Mouse (Mus musculus) forebrain, embryonic 14.5 days (tissue): Measurements from ENCODE around the gene Aff3. TPM values are rescaled to one million over a fixed set of nuclear protein-coding genes. Genes with fewer than 3 reads are reported as not detected.

ENCODE experiments used
- ATAC-seq: fragments of 200-750 bp; cut with Nextera tagmentation; 2 replicates; pipeline ENCODE4 v1.8.0; 2017; ENCODE audit warnings: mild to moderate bottlenecking, moderate library complexity
- DNase-seq: peaks from one replicate; pipeline ENCODE4 v3.0.0-alpha.2; 2015; ENCODE audit warnings: low spot score
- H3K27ac ChIP-seq: fragments of 300-500 bp; sonication (generic); 2 replicates; pipeline ENCODE4 v1.5.1; 2014; ENCODE audit warnings: low read depth, mild to moderate bottlenecking, control low read depth, low read length, moderate library complexity
- H3K27me3 ChIP-seq: fragments of 300-500 bp; sonication (generic); replicated peaks from 2 replicates; pipeline ENCODE4 v1.6.1; 2014; ENCODE audit warnings: low read length, control low read depth, mixed read lengths; ENCODE audit not compliant: control insufficient read depth, insufficient read depth
- H3K36me3 ChIP-seq: fragments of 300-500 bp; sonication (generic); 2 replicates; pipeline ENCODE4 v1.6.1; 2014; ENCODE audit warnings: low read length, control low read depth; ENCODE audit not compliant: control insufficient read depth, insufficient read depth
- H3K4me1 ChIP-seq: fragments of 300-500 bp; sonication (generic); 2 replicates; pipeline ENCODE4 v1.6.1; 2014; ENCODE audit warnings: antibody characterized with exemption, low read length, control low read depth; ENCODE audit not compliant: control insufficient read depth, insufficient read depth
- H3K4me2 ChIP-seq: fragments of 300-500 bp; sonication (generic); 2 replicates; pipeline ENCODE4 v1.6.1; 2014; ENCODE audit warnings: mild to moderate bottlenecking, control low read depth, low read length
- H3K4me3 ChIP-seq: fragments of 300-500 bp; sonication (generic); 2 replicates; pipeline ENCODE4 v1.5.1; 2014; ENCODE audit warnings: low read depth, low read length, control low read depth
- H3K9ac ChIP-seq: fragments of 300-500 bp; sonication (generic); 2 replicates; pipeline ENCODE4 v1.6.1; 2014; ENCODE audit warnings: mild to moderate bottlenecking, low read length, control low read depth, moderate library complexity
- H3K9me3 ChIP-seq: fragments of 300-500 bp; sonication (generic); replicated peaks from 2 replicates; pipeline ENCODE4 v1.6.1; 2016; ENCODE audit warnings: low read length, control low read depth, mixed read lengths; ENCODE audit not compliant: control insufficient read depth
- WGBS: fragments of 180-500 bp; shearing (Covaris S2); extraction: QIAGEN DNeasy Blood & Tissue Kit; methylation state at CpG from one replicate; pipeline ENCODE4 v1.1.7; 2014; 5-methylcytosine and 5-hydroxymethylcytosine counted together
- polyA plus RNA-seq: library from polyadenylated mRNA; unstranded; fragments of >200 nt; fragmentation: Nextera tagmentation; extraction: Ambion mirVana; gene quantifications from 2 replicates; pipeline ENCODE4 v1.2.1, GENCODE M21; 2014

The Aff3 gene
- polyA plus RNA-seq, 1 experiment from 2014 or later = 15.5 TPM

- H3K27me3 ChIP-seq = no peaks in the 10 kb centered on the region
- no peaks in the 10 kb centered on the region for H3K9me3 ChIP-seq
- peaks cover 5% of the 10 kb centered on the region for H3K4me1 ChIP-seq
- H3K4me3 ChIP-seq = no peak overlapping the region
- H3K9ac ChIP-seq = no peak overlapping the region
- no peaks in the 10 kb centered on the region for H3K36me3 ChIP-seq
- WGBS = 78% methylated on average over 11 of the region's 11 CpGs
- H3K4me2 ChIP-seq = no peak overlapping the region
- H3K27ac ChIP-seq = no peak overlapping the region
- ATAC-seq (no peak), DNase-seq (no peak)
Observed at GRCm38 (mm10) chr1:38601802-38602508, 62.8 kb downstream of the Aff3 start.

- Histone ChIP-seq H3K27ac (no peak overlapping the region), H3K9ac (no peak overlapping the region)
Observed at GRCm38 (mm10) chr1:38595311-38595710, 69.4 kb downstream of the Aff3 start.

GRCm38 (mm10) chr1:38594766-38595165, 70.0 kb downstream of the Aff3 start:
- no peak overlapping the region for H3K27ac ChIP-seq
- no peaks in the 10 kb centered on the region for H3K9me3 ChIP-seq
- H3K36me3 ChIP-seq = peaks cover 4% of the 10 kb centered on the region; the same call in 1 of the 2 replicates
- H3K4me1 ChIP-seq = peaks cover 7% of the 10 kb centered on the region
- H3K4me2 ChIP-seq = no peak overlapping the region
- ATAC-seq (no peak), DNase-seq (no peak)
- H3K9ac ChIP-seq = no peak overlapping the region
- H3K4me3 ChIP-seq = no peak overlapping the region
- 79% methylated on average over 5 of the region's 5 CpGs for whole genome bisulfite sequencing
- H3K27me3 ChIP-seq = no peaks in the 10 kb centered on the region

More at GRCm38 (mm10) chr1:38595311-38595710, 69.4 kb downstream of the Aff3 start:
- Histone ChIP-seq H3K27me3 (no peaks in the 10 kb centered on the region), H3K4me3 (no peak overlapping the region), H3K9me3 (no peaks in the 10 kb centered on the region), H3K4me2 (no peak overlapping the region), H3K36me3 (peaks cover 4% of the 10 kb centered on the region; the same call in 1 of the 2 replicates), H3K4me1 (peaks cover 7% of the 10 kb centered on the region)
- 72% methylated on average over 3 of the region's 3 CpGs for WGBS
- no peak for DNase-seq
- no peak for ATAC-seq

- ATAC-seq (no peak), DNase-seq (no peak)
- Histone ChIP-seq H3K9ac (no peak overlapping the region), H3K36me3 (peaks cover 1% of the 10 kb centered on the region; the same call in 1 of the 2 replicates), H3K4me3 (no peak overlapping the region), H3K9me3 (no peaks in the 10 kb centered on the region), H3K4me2 (no peak overlapping the region), H3K27ac (no peak overlapping the region), H3K27me3 (no peaks in the 10 kb centered on the region), H3K4me1 (peaks cover 7% of the 10 kb centered on the region)
- WGBS = 83% methylated on average over 8 of the region's 8 CpGs
Observed at GRCm38 (mm10) chr1:38591194-38591593, 73.6 kb downstream of the Aff3 start.

- no peak for DNase-seq
- no peaks in the 10 kb centered on the region; the same call in 1 of the 2 replicates for H3K9me3 ChIP-seq
- H3K27me3 ChIP-seq = no peaks in the 10 kb centered on the region
- H3K4me3 ChIP-seq = no peak overlapping the region
- H3K4me2 ChIP-seq = no peak overlapping the region
- no peak overlapping the region for H3K27ac ChIP-seq
- 90% methylated on average over 6 of the region's 6 CpGs for WGBS
- no peak overlapping the region for H3K9ac ChIP-seq
- H3K36me3 ChIP-seq = no peaks in the 10 kb centered on the region
- no peak for ATAC-seq
- H3K4me1 ChIP-seq = peaks cover 2% of the 10 kb centered on the region; the same call in 1 of the 2 replicates
Observed at GRCm38 (mm10) chr1:38588741-38589140, 76.0 kb downstream of the Aff3 start.

- Histone ChIP-seq H3K4me2 (no peak overlapping the region), H3K4me1 (0 out of 2 replicates have a peak, but pooled peaks cover 3% of the 10 kb centered on the region), H3K36me3 (no peaks in the 10 kb centered on the region), H3K9me3 (no peaks in the 10 kb centered on the region; the same call in 1 of the 2 replicates), H3K27me3 (no peaks in the 10 kb centered on the region), H3K9ac (no peak overlapping the region), H3K4me3 (no peak overlapping the region), H3K27ac (no peak overlapping the region)
- 95% methylated on average over 9 of the region's 9 CpGs for WGBS
- DNase-seq (no peak), ATAC-seq (no peak)
Observed at GRCm38 (mm10) chr1:38582328-38582727, 82.4 kb downstream of the Aff3 start.

GRCm38 (mm10) chr1:38580572-38580971, 84.2 kb downstream of the Aff3 start:
- H3K9ac ChIP-seq = no peak overlapping the region
- no peaks in the 10 kb centered on the region for H3K9me3 ChIP-seq
- H3K27me3 ChIP-seq = no peaks in the 10 kb centered on the region
- no peak overlapping the region for H3K4me3 ChIP-seq
- 0 out of 2 replicates have a peak, but pooled peaks cover 3% of the 10 kb centered on the region for H3K4me1 ChIP-seq
- 96% methylated on average over 2 of the region's 2 CpGs for WGBS
- DNase-seq = no peak
- no peak overlapping the region for H3K27ac ChIP-seq
- no peak for ATAC-seq
- H3K36me3 ChIP-seq = no peaks in the 10 kb centered on the region
- H3K4me2 ChIP-seq = no peak overlapping the region

- ATAC-seq = no peak
- Histone ChIP-seq H3K4me3 (no peak overlapping the region), H3K36me3 (no peaks in the 10 kb centered on the region), H3K27me3 (no peaks in the 10 kb centered on the region), H3K27ac (no peak overlapping the region), H3K9ac (no peak overlapping the region), H3K4me1 (0 out of 2 replicates have a peak, but pooled peaks cover 3% of the 10 kb centered on the region), H3K4me2 (no peak overlapping the region), H3K9me3 (no peaks in the 10 kb centered on the region)
- DNase-seq = no peak
- 61% methylated on average over 5 of the region's 5 CpGs for WGBS
Observed at GRCm38 (mm10) chr1:38578339-38578738, 86.4 kb downstream of the Aff3 start.

- H3K4me1 ChIP-seq = peaks cover 37% of the 10 kb centered on the region
- no peak overlapping the region for H3K4me2 ChIP-seq
- no peak overlapping the region for H3K9ac ChIP-seq
- no peaks in the 10 kb centered on the region for H3K9me3 ChIP-seq
- no peaks in the 10 kb centered on the region for H3K36me3 ChIP-seq
- DNase-seq (peak; percentile 56), ATAC-seq (no peak)
- H3K27ac ChIP-seq = peak overlapping the region; percentile 24; the same call in 1 of the 2 replicates
- 42% methylated on average over 3 of the region's 3 CpGs for WGBS
- H3K27me3 ChIP-seq = no peaks in the 10 kb centered on the region
- H3K4me3 ChIP-seq = no peak overlapping the region
Observed at GRCm38 (mm10) chr1:38567791-38568190, 97.0 kb downstream of the Aff3 start.
